Mouse (Mus musculus): ENCODE measurements around the gene Ptprm.

The Ptprm gene

DNA sequence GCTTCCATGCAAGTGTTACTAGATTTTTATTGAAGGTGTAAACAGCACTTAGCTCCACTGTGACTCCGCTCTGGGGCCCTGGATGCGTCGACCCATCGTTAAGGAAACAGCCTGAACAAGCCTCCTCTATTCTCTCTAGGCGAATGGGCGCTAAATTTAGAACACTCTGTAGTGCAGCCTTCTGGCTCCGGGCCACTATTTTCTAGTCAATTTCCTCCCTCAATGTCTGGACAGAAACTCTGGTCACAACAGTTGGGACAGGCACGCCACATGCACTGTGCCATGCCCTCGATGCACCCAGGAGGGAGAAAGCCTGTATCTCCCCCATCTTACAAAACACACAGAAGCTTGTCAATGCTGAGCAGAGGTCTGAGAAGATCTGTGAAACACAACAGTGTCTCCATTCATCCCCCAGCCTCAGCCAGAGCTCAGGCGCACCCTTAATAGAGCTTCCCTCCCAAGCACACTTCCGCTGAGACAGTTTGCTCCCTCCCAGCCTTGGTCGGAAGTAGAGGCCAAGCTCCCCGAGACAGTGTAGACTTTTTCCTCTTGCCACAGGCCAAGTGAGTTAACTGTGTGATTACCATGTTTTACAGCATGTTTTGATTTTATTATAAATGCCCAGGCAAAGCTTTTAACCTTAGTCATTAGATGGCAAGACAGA, 220.7 kb downstream of the Ptprm start:
- DNase-seq = peak; percentile 28

DNA sequence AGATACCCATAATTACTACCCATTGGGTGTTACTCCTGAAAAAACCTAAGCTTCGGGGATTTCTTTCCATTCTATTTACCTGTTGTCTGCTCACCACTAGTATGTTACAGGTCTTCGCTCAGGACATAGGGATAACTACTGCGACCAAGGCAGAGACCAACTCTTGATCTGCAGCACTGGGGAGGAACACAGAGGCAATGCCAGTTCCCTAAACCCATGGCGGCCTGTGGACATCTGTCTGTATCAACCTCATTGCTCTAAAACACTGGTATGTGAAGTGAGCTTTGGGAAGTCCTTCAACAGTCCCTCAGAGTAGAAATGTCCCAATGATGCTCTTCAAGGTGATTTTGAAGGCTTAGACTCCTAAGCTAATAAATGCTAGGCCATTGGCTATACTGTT, 221.2 kb downstream of the Ptprm start:
- DNase-seq = no peak

DNA sequence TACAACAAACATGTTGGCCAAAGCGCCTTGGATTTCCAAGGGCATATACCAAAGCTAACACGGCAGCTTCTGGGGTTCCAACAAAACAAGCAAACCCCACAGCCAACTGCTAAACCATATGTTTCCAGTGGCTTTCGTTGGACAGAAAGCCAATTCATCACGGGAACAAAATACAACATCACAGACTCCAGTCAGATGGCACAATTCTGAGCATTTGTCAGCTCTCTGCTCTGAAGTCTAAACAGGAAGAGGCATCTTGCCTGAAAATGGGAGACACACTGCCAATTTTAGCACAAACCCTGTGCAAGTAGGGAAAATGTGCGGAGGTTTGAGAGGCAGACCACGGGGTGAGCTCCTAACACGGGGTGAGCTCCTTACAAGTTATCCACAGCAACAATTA, 226.7 kb downstream of the Ptprm start:
- DNase-seq = peak; percentile 53

- no peak for DNase-seq
These were observed 228.7 kb downstream of the Ptprm start for GRCm38 (mm10) chr17:67125596-67125995.

- DNase-seq = peak; percentile 33
These were observed 230.0 kb downstream of the Ptprm start for GRCm38 (mm10) chr17:67124294-67124693.

DNA sequence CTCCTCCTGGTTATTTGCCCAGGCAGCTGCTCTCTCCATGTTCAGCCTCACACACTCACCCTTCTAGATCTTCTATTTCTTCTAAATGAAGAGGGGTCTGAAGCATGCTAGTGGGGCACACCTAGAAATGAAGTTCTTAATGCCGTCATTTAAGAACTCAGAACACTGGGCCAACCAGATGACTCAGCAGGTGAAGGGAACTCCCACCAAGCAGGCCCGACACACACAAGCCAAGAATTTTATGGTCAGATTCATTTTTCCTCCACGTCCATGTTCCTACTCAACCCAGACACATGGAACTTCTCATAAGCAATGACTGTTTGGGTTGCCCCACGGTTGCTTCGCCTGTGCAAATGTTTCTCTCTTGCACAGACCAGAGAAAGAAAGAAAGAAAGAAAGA, 230.5 kb downstream of the Ptprm start:
- DNase-seq = no peak

DNA sequence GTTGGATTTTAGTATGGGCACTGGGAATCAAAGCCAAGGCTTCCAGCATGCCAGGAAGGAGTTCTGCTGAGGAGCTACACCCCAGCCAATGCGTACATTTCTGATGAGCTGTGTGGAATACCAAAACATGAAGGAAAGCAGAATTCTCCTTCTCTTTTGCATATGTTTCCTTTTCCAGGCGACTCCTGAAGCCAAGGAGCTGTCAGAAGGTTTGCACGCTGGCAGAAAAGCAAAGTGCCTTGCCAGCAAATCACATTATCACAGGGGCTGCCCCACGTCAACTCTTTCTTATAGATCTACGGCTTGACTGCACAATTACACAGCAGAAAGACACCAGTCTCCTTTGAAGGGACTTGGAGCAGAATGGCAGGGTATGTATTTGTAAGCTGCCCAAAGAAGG, 233.4 kb downstream of the Ptprm start:
- peak; percentile 22 for DNase-seq

DNA sequence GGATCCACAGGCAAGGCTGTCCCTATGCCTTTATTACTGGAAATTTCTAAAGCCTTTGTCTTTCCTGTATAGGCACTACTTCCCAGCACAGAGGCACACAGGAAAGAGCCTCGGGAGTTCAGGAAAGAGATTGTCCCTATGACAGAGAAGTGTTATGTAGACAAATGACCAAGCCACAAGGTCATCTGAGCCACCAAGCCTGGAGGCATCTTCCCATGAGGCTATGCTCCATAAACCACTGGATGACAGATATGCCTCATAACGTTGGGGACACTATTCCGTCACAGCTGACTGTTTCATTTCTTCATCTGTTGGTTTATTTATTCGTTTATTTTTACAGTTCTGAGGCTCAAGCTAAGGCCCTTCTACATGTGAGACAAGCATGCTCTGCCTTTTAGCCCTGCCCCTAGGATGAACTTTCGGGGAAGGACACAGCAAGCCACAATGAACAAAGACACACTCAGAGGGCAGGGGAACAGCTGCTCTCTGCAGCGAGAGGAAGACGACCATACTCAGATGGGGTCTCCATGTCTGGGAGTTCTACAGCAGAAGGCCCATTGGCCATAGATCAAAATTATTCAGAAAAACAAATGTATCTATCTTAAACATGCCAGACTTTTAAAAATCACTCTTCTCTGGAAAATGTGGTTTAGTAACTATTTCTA, 235.4 kb downstream of the Ptprm start:
- DNase-seq = no peak

- no peak for DNase-seq
These were observed 239.4 kb downstream of the Ptprm start for GRCm38 (mm10) chr17:67114842-67115241.

GRCm38 (mm10) chr17:67112679-67113078, 241.6 kb downstream of the Ptprm start:
- no peak for DNase-seq

DNA sequence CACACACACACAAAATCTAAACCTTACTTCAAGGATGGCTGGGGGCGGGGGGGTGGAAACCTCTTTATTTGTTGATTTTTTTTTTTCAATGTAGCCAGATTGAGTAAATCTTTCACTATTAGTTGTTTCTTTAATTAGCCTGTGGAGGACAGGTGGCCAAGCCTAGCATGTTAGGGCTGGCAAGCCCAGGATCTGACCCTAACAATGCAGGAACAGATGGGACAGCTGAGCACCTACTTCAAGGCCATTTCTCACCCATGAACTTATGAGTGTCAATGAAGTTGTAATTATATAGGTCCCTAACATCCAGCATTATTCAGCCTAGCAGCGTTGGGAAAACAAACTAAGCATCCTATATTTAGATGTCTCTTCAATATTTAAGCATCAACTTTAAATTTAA, 248.1 kb downstream of the Ptprm start:
- DNase-seq = no peak

GRCm38 (mm10) chr17:67102051-67102450, 252.2 kb downstream of the Ptprm start:
- DNase-seq = no peak

- DNase-seq = no peak
These were observed 263.3 kb downstream of the Ptprm start for GRCm38 (mm10) chr17:67090997-67091396.

DNA sequence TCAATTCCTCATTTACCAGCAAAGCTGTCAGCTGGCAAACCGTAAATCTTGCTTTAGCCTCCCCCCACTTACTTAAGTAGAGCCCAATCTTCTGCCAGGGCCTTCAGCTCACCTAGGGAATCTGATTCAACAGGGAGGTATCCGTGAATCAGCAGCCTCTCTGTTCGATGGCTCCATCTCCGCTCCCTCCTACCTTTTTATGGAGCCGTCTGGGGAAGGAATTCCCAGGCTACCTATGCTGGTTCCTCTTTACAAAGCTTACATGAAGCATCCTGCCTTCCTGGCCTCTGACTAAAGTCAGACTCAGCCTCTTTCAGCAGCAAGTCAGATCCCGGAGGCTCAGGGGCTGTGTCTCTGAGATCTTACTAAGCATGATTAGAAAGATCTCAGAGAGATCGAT, 264.1 kb downstream of the Ptprm start:
- DNase-seq = no peak

- no peak for DNase-seq
These were observed 264.6 kb downstream of the Ptprm start for GRCm38 (mm10) chr17:67089611-67090010.

GRCm38 (mm10) chr17:67087585-67087984, 266.7 kb downstream of the Ptprm start:
- no peak for DNase-seq

DNA sequence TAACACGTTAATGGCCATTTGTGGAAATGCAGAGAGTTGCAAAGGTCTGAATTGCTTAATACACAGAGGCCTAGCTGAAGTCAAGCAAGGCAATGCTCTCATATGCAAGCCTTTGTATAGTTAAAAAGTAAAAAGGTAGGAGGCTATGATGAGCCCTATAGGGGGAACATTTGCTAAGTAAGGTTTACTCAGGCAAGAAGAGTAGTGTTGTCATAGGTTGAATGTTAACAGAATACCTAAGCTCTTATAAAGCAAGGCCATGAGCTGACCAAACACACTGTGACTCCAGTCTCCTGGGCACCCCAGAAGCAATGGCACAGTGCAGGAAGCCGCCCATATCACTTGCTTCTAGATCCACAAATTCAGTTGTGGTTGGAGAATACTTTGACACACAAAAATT, 267.4 kb downstream of the Ptprm start:
- no peak for DNase-seq

DNA sequence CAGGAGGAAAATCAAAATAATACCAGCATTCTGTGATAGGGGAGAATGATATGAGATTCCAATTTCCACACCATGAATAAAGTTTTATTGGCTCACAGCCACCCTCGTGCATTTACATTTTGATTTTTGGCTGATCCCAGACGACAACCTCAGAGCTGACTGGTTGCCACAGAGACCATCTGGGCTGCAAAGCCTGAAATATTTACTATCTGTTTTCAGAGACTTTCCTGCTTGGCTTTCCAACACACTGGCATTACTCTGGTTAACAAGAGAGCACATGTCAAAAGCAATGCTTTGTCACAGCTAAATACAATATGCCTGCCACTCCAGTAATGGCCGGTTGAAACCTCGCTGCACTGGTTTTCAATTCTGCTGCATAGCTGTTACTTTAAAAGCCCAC, 269.8 kb downstream of the Ptprm start:
- DNase-seq = no peak

GRCm38 (mm10) chr17:67084093-67084492, 270.2 kb downstream of the Ptprm start:
- DNase-seq = no peak

- DNase-seq = no peak
These were observed 274.7 kb downstream of the Ptprm start for GRCm38 (mm10) chr17:67079570-67079969.

- no peak for DNase-seq
These were observed 280.7 kb downstream of the Ptprm start for GRCm38 (mm10) chr17:67073580-67073979.

GRCm38 (mm10) chr17:67073139-67073538, 281.1 kb downstream of the Ptprm start:
- no peak for DNase-seq

DNA sequence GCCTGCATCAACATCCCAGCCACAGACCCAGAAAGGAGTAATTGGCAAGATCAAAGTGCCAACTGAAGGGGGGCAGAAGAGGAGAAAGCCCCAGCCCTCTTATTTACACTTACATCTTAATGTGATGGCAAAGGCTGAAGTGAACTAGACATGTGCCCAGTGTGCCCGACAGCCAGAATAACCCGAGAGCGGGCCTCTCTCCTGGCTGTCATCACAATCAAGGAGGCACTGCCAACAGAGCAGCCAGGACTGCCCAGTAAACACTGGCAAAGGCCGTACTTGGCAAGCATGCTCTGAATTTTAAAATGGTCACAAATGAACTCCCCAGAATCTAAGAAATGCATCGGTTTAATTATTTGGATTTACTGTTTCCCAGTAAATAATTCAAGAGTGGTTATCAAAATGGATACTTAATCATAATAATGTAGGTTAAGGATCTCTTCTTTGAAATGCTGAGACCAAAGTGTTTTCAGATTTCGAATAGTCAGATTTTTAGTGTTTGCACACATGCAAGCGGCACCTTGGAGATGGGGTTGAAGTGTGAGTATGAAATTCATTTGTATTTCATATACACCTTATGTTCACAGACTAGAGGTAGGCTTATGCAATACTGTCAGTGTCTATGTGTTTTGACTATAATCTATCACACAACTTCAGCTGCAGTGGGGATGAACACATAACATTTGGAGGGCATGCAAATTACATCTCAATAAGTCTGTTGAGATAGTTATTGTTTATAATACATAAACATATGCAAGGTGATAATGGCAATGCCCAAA, 282.8 kb downstream of the Ptprm start:
- peak; percentile 32 for DNase-seq

GRCm38 (mm10) chr17:67063611-67064010, 290.6 kb downstream of the Ptprm start:
- no peak for DNase-seq

Data from right cerebral cortex, adult 18-20 months (tissue).